In genomic region chr12:33045533-33046361, GRCm38 (mm10) we compare ENCODE assay signal across 7 mouse cellular contexts. TPM values are rescaled to one million over a fixed set of nuclear protein-coding genes. Genes with fewer than 3 reads are reported as not detected.
DNase-seq lines count a peak whose midpoint lies in the region; ATAC-seq lines count a peak whose summit lies in the region.

No protein-coding gene starts in this region.

- no peak overlapping the region; the same call in 1 of the 2 replicates for H3K4me2 ChIP-seq in neural tube, embryonic 12.5 days (replicated peaks)
- peak overlapping the region; percentile 30; the same call in 1 of the 2 replicates for H3K4me2 ChIP-seq in heart, embryonic 12.5 days

- 0 out of 2 replicates have a peak, but pooled peaks have one; percentile 59 for ATAC-seq in neural tube, embryonic 12.5 days (ENCODE audit: low FRiP score, low read depth)
- no peak for ATAC-seq in heart, embryonic 12.5 days (ENCODE audit: insufficient number of reproducible peaks, low FRiP score)
- no peak for ATAC-seq in inflammation-experienced regulatory T-cells, adult 6 months

- no peaks in the 10 kb centered on the region for H3K9me3 ChIP-seq in neural tube, embryonic 12.5 days
- no peaks in the 10 kb centered on the region for H3K9me3 ChIP-seq in heart, embryonic 12.5 days (replicated peaks)

- 45% methylated on average over 16 of the region's 16 CpGs for WGBS in neural tube, embryonic 12.5 days
- 48% methylated on average over 16 of the region's 16 CpGs for WGBS in heart, embryonic 12.5 days

- no peak overlapping the region for H3K27ac ChIP-seq in neural tube, embryonic 12.5 days
- H3K27ac ChIP-seq in heart, embryonic 12.5 days (ENCODE audit: poor library complexity, severe bottlenecking): no peak overlapping the region

- DNase-seq in neural tube, embryonic 10.5 days (ENCODE audit: extremely low spot score, low spot score): no peak
- DNase-seq in lung, postnatal 10 days: peak; percentile 43
- DNase-seq in spleen, postnatal 14 days (ENCODE audit: low spot score in 2 of 2): no peak
- no peak for DNase-seq in gastrocnemius, adult 18-20 months (ENCODE audit: low spot score)

- peaks cover 12% of the 10 kb centered on the region for H3K4me1 ChIP-seq in neural tube, embryonic 12.5 days
- peaks cover 17% of the 10 kb centered on the region for H3K4me1 ChIP-seq in heart, embryonic 12.5 days (replicated peaks)

- no peaks in the 10 kb centered on the region for H3K27me3 ChIP-seq in neural tube, embryonic 12.5 days (replicated peaks)
- no peaks in the 10 kb centered on the region for H3K27me3 ChIP-seq in heart, embryonic 12.5 days (replicated peaks)

- no peaks in the 10 kb centered on the region for H3K36me3 ChIP-seq in neural tube, embryonic 12.5 days
- H3K36me3 ChIP-seq in heart, embryonic 12.5 days: no peaks in the 10 kb centered on the region

- no peak overlapping the region for H3K4me3 ChIP-seq in neural tube, embryonic 12.5 days
- H3K4me3 ChIP-seq in heart, embryonic 12.5 days: no peak overlapping the region

- no peak overlapping the region for H3K9ac ChIP-seq in neural tube, embryonic 12.5 days
- H3K9ac ChIP-seq in heart, embryonic 12.5 days: no peak overlapping the region

RNA-seq across cellular contexts. Expression of gene Cdhr3, which starts 46.9 kb away (rescaled TPM):
- 0.06 and 0.22 TPM in 2 replicates for polyA plus RNA-seq in neural tube, embryonic 12.5 days (2016; fragmentation: Nextera tagmentation; extraction: Ambion mirVana)
- 0.10 and 0.18 TPM in 2 replicates for polyA plus RNA-seq in heart, embryonic 12.5 days (2016; fragmentation: Nextera tagmentation; extraction: Ambion mirVana)
- under 1 TPM in 2 of 3 experiments, not detected in 1; 0.18 to 0.26 TPM for polyA plus RNA-seq in inflammation-experienced regulatory T-cells, adult 6 months (2017; shearing (Covaris generic))
- total RNA-seq in gastrocnemius, adult 18-20 months (2021): 1 to 10 TPM in 1 of 2 experiments, under 1 TPM in 1; 0.36 to 1.2 TPM
